Mouse (Mus musculus): ENCODE data around the gene Lama5.

The Lama5 gene

GRCm38 (mm10) chr2:180256296-180257000, 30.8 kb upstream of the Lama5 start:
- in situ Hi-C loops (cut with MboI, MseI): loop anchor here (10.0 kb wide), 1 partner anchor 468 kb away; the partner anchor contains the start of gene Slc17a9

- in situ Hi-C loops (cut with MboI, MseI): loop anchor here (10.0 kb wide), 1 partner anchor 469 kb away; the partner anchor contains the start of gene Slc17a9
These were observed 30.0 kb upstream of the Lama5 start for GRCm38 (mm10) chr2:180255701-180256100.

- in situ Hi-C loops (cut with MboI, MseI): loop anchor here (5.0 to 10.0 kb wide), 3 partner anchors 42 to 470 kb away; partner anchors contain the start of gene Slc17a9
These were observed 29.0 kb upstream of the Lama5 start for GRCm38 (mm10) chr2:180254436-180255209.

GRCm38 (mm10) chr2:180251838-180252237, 26.2 kb upstream of the Lama5 start:
- in situ Hi-C loops (cut with MboI, MseI): loop anchor here (5.0 to 10.0 kb wide), 3 partner anchors 40 to 473 kb away; partner anchors contain the start of gene Slc17a9

GRCm38 (mm10) chr2:180250930-180251611, 25.4 kb upstream of the Lama5 start:
- in situ Hi-C loops (cut with MboI, MseI): loop anchor here (5.0 to 10.0 kb wide), 3 partner anchors 39 to 474 kb away; partner anchors contain the start of gene Slc17a9

- in situ Hi-C loops (cut with MboI, MseI): no loop called here
These were observed 23.4 kb upstream of the Lama5 start for GRCm38 (mm10) chr2:180248947-180249660.

- in situ Hi-C loops (cut with MboI, MseI): no loop called here
These were observed 22.3 kb upstream of the Lama5 start for GRCm38 (mm10) chr2:180247916-180248315.

GRCm38 (mm10) chr2:180243108-180243507, 17.4 kb upstream of the Lama5 start:
- in situ Hi-C loops (cut with MboI, MseI): no loop called here

GRCm38 (mm10) chr2:180238591-180238990, 12.9 kb upstream of the Lama5 start:
- in situ Hi-C loops (cut with MboI, MseI): no loop called here

GRCm38 (mm10) chr2:180237601-180238345, 12.1 kb upstream of the Lama5 start:
- in situ Hi-C loops (cut with MboI, MseI): no loop called here

- in situ Hi-C loops (cut with MboI, MseI): no loop called here
These were observed 11.3 kb upstream of the Lama5 start for GRCm38 (mm10) chr2:180236930-180237329.

- in situ Hi-C loops (cut with MboI, MseI): no loop called here
These were observed 10.8 kb upstream of the Lama5 start for GRCm38 (mm10) chr2:180236500-180236899.

GRCm38 (mm10) chr2:180235788-180236187, 10.1 kb upstream of the Lama5 start:
- in situ Hi-C loops (cut with MboI, MseI): no loop called here

GRCm38 (mm10) chr2:180234980-180235379, 9.3 kb upstream of the Lama5 start:
- in situ Hi-C loops (cut with MboI, MseI): no loop called here

- in situ Hi-C loops (cut with MboI, MseI): no loop called here
These were observed 8.7 kb upstream of the Lama5 start for GRCm38 (mm10) chr2:180234353-180234752.

- in situ Hi-C loops (cut with MboI, MseI): no loop called here
These were observed 7.6 kb upstream of the Lama5 start for GRCm38 (mm10) chr2:180233101-180233904.

- in situ Hi-C loops (cut with MboI, MseI): no loop called here
These were observed 4.8 kb upstream of the Lama5 start for GRCm38 (mm10) chr2:180230482-180230881.

- in situ Hi-C loops (cut with MboI, MseI): loop anchor here (10.0 kb wide), 1 partner anchor 1536 kb away; the partner anchor contains the start of gene Myt1
These were observed 3.5 kb upstream of the Lama5 start for GRCm38 (mm10) chr2:180229129-180229528.

- in situ Hi-C loops (cut with MboI, MseI): loop anchor here (10.0 kb wide), 1 partner anchor 1536 kb away; the partner anchor contains the start of gene Myt1
These were observed 2.9 kb upstream of the Lama5 start for GRCm38 (mm10) chr2:180228592-180228991.

All from regulatory T cell (primary cell).